Mouse (Mus musculus) MEL (cell line): ENCODE data around the gene Comp. TPM values are rescaled to one million over a fixed set of nuclear protein-coding genes. Genes with fewer than 3 reads are reported as not detected.

ENCODE experiments used
- DNase-seq: peaks from one replicate; pipeline ENCODE4 v3.0.0; 2011; ENCODE audit warnings: low read depth, low spot score
- H3K27ac ChIP-seq: 2 replicates; pipeline ENCODE4 v1.5.1; 2012; ENCODE audit warnings: low read depth, mild to moderate bottlenecking, control low read depth, low read length, moderate library complexity; ENCODE audit not compliant: control insufficient read depth
- H3K27me3 ChIP-seq, 2 experiments: fragments of 150-350 bp in 1 of 2; sonication (generic) in 1 of 2; 2 replicates each; pipeline ENCODE4 v1.6.1; 2012; ENCODE audit warnings: low read length in 2 of 2, mild to moderate bottlenecking in 2 of 2, improper control_type of control experiment in 1 of 2, moderate library complexity in 1 of 2; ENCODE audit not compliant: insufficient read depth in 2 of 2, control insufficient read depth in 1 of 2
- H3K36me3 ChIP-seq, 2 experiments: 2 replicates each; pipeline ENCODE4 v1.6.1; 2012 to 2014; ENCODE audit warnings: low read length in 2 of 2, improper control_type of control experiment in 1 of 2, inconsistent platforms in 1 of 2, mild to moderate bottlenecking in 1 of 2; ENCODE audit not compliant: insufficient read depth in 2 of 2, control insufficient read depth in 1 of 2
- H3K4me1 ChIP-seq, 2 experiments: fragments of 150-350 bp in 1 of 2; sonication (generic) in 1 of 2; 2 replicates each; pipeline ENCODE4 v1.6.1; 2012; ENCODE audit warnings: low read length in 2 of 2, improper control_type of control experiment in 1 of 2, mild to moderate bottlenecking in 1 of 2; ENCODE audit not compliant: insufficient read depth in 2 of 2, control insufficient read depth in 1 of 2
- H3K4me3 ChIP-seq, 2 experiments: fragments of 150-350 bp in 1 of 2; sonication (generic) in 1 of 2; 2 replicates each; pipeline ENCODE4 v1.5.1; 2012; ENCODE audit warnings: low read depth in 2 of 2, low read length in 2 of 2, mild to moderate bottlenecking in 2 of 2, moderate library complexity in 2 of 2, control low read depth in 1 of 2, improper control_type of control experiment in 1 of 2; ENCODE audit not compliant: control insufficient read depth in 1 of 2, insufficient read depth in 1 of 2
- H3K79me2 ChIP-seq: 2 replicates; pipeline ENCODE4 v1.6.1; 2012; ENCODE audit warnings: mild to moderate bottlenecking, low read length, moderate library complexity; ENCODE audit not compliant: control insufficient read depth, poor library complexity, insufficient read depth
- H3K9ac ChIP-seq: 2 replicates; pipeline ENCODE4 v1.6.1; 2012; ENCODE audit warnings: low read depth, mild to moderate bottlenecking, control low read depth, low read length, moderate library complexity; ENCODE audit not compliant: control insufficient read depth, poor library complexity, severe bottlenecking
- H3K9me3 ChIP-seq: fragments of 150-350 bp; sonication (generic); replicated peaks from 2 replicates; pipeline ENCODE4 v1.6.1; 2012; ENCODE audit warnings: mild to moderate bottlenecking, low read length, improper control_type of control experiment, moderate library complexity; ENCODE audit not compliant: insufficient read depth
- CHD1 ChIP-seq: IDR thresholded peaks from 2 replicates; pipeline ENCODE4 v1.6.1; 2012; ENCODE audit warnings: low read depth, mild to moderate bottlenecking, inconsistent platforms, low read length, improper control_type of control experiment
- CTCF ChIP-seq, 3 experiments: IDR thresholded peaks in 2 of 3; conservative IDR thresholded peaks in 1 of 3; 2 replicates each; pipeline ENCODE4 v1.5.1; 2011 to 2012; ENCODE audit warnings: low read length in 3 of 3, low read depth in 2 of 3, mild to moderate bottlenecking in 2 of 3, improper control_type of control experiment in 1 of 3, inconsistent platforms in 1 of 3, mixed read lengths in 1 of 3, moderate library complexity in 1 of 3; ENCODE audit not compliant: control insufficient read depth in 1 of 3, insufficient read depth in 1 of 3, poor library complexity in 1 of 3, severe bottlenecking in 1 of 3
- ELF1 ChIP-seq: IDR thresholded peaks from 2 replicates; pipeline ENCODE4 v1.6.1; 2014; ENCODE audit warnings: low read depth, mild to moderate bottlenecking, inconsistent platforms, low read length, improper control_type of control experiment, moderate library complexity
- ETS1 ChIP-seq: IDR thresholded peaks from 2 replicates; pipeline ENCODE4 v1.6.1; 2012; ENCODE audit warnings: low read depth, mild to moderate bottlenecking, inconsistent platforms, low read length, improper control_type of control experiment, moderate library complexity
- GABPA ChIP-seq: IDR thresholded peaks from 2 replicates; pipeline ENCODE4 v1.6.1; 2012; ENCODE audit warnings: low read depth, mild to moderate bottlenecking, inconsistent platforms, low read length, improper control_type of control experiment, moderate library complexity
- GATA1 ChIP-seq: IDR thresholded peaks from 2 replicates; pipeline ENCODE4 v1.6.1; 2011; ENCODE audit warnings: low read depth, low read length, improper control_type of control experiment
- HCFC1 ChIP-seq: IDR thresholded peaks from 2 replicates; pipeline ENCODE4 v1.6.1; 2012; ENCODE audit warnings: low read depth, mild to moderate bottlenecking, inconsistent platforms, low read length, improper control_type of control experiment, moderate library complexity
- MAFK ChIP-seq: IDR thresholded peaks from 2 replicates; pipeline ENCODE4 v1.6.1; 2011; ENCODE audit warnings: low read depth, mild to moderate bottlenecking, low read length, improper control_type of control experiment, borderline replicate concordance
- RAD21 ChIP-seq: IDR thresholded peaks from 2 replicates; pipeline ENCODE4 v1.6.1; 2011; ENCODE audit warnings: mild to moderate bottlenecking, low read depth, low read length, improper control_type of control experiment
- SMC3 ChIP-seq: IDR thresholded peaks from 2 replicates; pipeline ENCODE4 v1.6.1; 2011; ENCODE audit warnings: low read depth, low read length, improper control_type of control experiment
- UBTF ChIP-seq: IDR thresholded peaks from 2 replicates; pipeline ENCODE4 v1.6.1; 2012; ENCODE audit warnings: low read depth, mild to moderate bottlenecking, inconsistent platforms, low read length, improper control_type of control experiment, moderate library complexity, borderline replicate concordance; ENCODE audit not compliant: insufficient read depth
- USF1 ChIP-seq: IDR thresholded peaks from 2 replicates; pipeline ENCODE4 v1.6.1; 2014; ENCODE audit warnings: low read depth, mild to moderate bottlenecking, inconsistent platforms, low read length, improper control_type of control experiment, moderate library complexity
- USF2 ChIP-seq, 2 experiments: IDR thresholded peaks; 2 replicates each; pipeline ENCODE4 v1.6.1; 2011 to 2012; ENCODE audit warnings: improper control_type of control experiment in 2 of 2, low read length in 2 of 2, borderline replicate concordance in 1 of 2, inconsistent platforms in 1 of 2, low read depth in 1 of 2, mild to moderate bottlenecking in 1 of 2; ENCODE audit not compliant: insufficient read depth in 1 of 2
- ZC3H11A ChIP-seq: IDR thresholded peaks from 2 replicates; pipeline ENCODE4 v1.6.1; 2012; ENCODE audit warnings: low read depth, mild to moderate bottlenecking, inconsistent platforms, low read length, improper control_type of control experiment
- ZKSCAN1 ChIP-seq: IDR thresholded peaks from 2 replicates; pipeline ENCODE4 v1.6.1; 2012; ENCODE audit warnings: low read depth, mild to moderate bottlenecking, inconsistent platforms, low read length, improper control_type of control experiment, moderate library complexity
- ZNF384 ChIP-seq: IDR thresholded peaks from 2 replicates; pipeline ENCODE4 v1.6.1; 2012; ENCODE audit warnings: low read depth, mild to moderate bottlenecking, inconsistent platforms, low read length, improper control_type of control experiment
- polyA plus RNA-seq, 2 experiments: library from polyadenylated mRNA; stranded (reverse) in 1 of 2; unstranded in 1 of 2; fragments of >175 nt in 1 of 2; fragments of >200 nt in 1 of 2; gene quantifications; 2 replicates each; pipeline versions ENCODE4 v1.2.1 to v1.2.4; 2012; ENCODE audit warnings: low replicate concordance in 2 of 2, low read depth in 1 of 2; ENCODE audit not compliant: insufficient read length in 2 of 2, insufficient read depth in 1 of 2, missing spikeins in 1 of 2
- total RNA-seq: library from RNA; depleted of rRNA; stranded (reverse); fragments of 300-350 nt; gene quantifications from 2 replicates; pipeline ENCODE4 v1.2.3, GENCODE M21; 2012

Comp gene
- total and polyA plus RNA-seq, 3 experiments = 0.54 TPM; not detected in 2

DNA sequence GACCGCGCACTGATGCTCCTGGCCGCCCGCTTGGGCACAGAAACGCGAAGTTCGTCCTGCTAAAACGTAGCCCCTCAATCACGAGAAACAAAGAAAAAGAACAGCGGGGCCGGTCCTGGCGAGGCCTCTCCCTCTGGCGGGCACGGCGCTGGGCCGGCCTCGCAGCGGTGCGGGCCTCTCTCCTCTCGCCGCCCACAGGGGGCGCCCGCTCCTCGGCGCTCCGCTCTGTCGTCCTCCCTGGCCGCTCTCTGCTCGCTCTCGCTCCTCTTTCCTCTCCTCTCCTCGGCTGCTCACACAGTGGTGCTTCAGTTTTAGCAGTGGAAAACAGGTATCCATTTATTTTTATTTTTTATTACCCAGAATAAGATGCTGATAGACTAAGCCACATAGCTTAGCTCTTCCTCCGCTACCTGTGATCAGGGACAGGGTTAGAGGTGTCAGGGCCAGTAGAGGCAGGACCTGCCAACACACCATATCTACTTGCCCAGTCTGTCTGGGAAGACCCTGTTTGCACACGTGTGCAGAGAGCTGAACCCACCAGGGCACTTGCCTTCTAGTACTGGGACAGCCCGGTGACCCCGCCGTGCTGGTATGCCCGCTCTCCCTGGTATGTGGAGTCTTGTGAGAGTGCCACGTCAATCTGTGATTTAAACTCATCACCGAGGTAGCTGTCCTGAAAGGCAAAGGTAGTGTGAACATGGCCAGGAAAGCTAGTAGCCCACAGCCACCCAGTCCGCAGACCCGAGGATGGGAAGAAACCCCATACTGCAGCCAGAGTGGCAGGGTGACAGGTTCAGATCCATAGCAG is 41.1 kb upstream of the Comp start:
- TF ChIP-seq MAFK (no peak), CTCF (IDR thresholded peaks at IDR 0.05 in 2 of 3, conservative IDR thresholded peaks at IDR 0.05 in 1 of 3; ENCODE audit: control insufficient read depth in 1 of 3, insufficient read depth in 1 of 3, low read depth in 2 of 3, low read length in 3 of 3, poor library complexity in 1 of 3, severe bottlenecking in 1 of 3) (peak in 2 of 3 experiments; percentile 3 to 35; a peak in 3 of 6 replicates)
- no peaks in the 10 kb centered on the region for H3K27me3 ChIP-seq
- no peaks in the 10 kb centered on the region for H3K9me3 ChIP-seq
- H3K4me3 ChIP-seq = no peak overlapping the region
- H3K79me2 ChIP-seq = no peaks in the 10 kb centered on the region
- no peak overlapping the region for H3K9ac ChIP-seq
- DNase-seq = no peak
- H3K27ac ChIP-seq = no peak overlapping the region
- H3K36me3 ChIP-seq = peaks cover 10 to 17% of the 10 kb centered on the region in 2 experiments
- H3K4me1 ChIP-seq = peaks cover 13% of the 10 kb centered on the region in 2 experiments

DNA sequence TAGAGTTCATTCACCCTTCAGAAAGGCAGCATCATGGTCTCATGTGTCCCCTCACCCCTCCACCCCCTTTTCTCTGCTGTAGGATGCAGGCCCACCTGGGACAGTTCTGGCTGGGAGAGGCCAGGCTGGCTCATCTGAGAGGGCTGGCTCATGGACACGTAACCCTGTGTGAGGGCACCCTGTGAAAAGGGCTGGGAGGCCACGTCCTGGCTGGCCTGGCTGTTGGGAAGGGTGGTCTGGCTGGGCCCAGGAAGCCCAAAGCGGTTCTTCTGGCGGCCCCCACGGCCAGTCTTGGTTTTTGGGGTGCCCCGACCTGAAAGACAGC is 40.5 kb upstream of the Comp start:
- no peak overlapping the region for H3K9ac ChIP-seq
- H3K27me3 ChIP-seq = no peaks in the 10 kb centered on the region
- TF ChIP-seq ETS1 (no peak), CTCF (IDR thresholded peaks at IDR 0.05 in 2 of 3, conservative IDR thresholded peaks at IDR 0.05 in 1 of 3; ENCODE audit: control insufficient read depth in 1 of 3, insufficient read depth in 1 of 3, low read depth in 2 of 3, low read length in 3 of 3, poor library complexity in 1 of 3, severe bottlenecking in 1 of 3) (no peak), SMC3 (no peak), CHD1 (no peak), RAD21 (no peak), ZKSCAN1 (no peak), UBTF (no peak), ZNF384 (no peak), USF2 (IDR thresholded peaks at IDR 0.05; ENCODE audit: borderline replicate concordance in 1 of 2, insufficient read depth in 1 of 2, low read depth in 1 of 2, low read length in 2 of 2) (no peak), ELF1 (no peak), GABPA (no peak), HCFC1 (no peak), GATA1 (no peak), USF1 (no peak), ZC3H11A (no peak)
- peaks cover 13% of the 10 kb centered on the region in 2 experiments for H3K4me1 ChIP-seq
- no peaks in the 10 kb centered on the region for H3K9me3 ChIP-seq
- peaks cover 10 to 17% of the 10 kb centered on the region in 2 experiments for H3K36me3 ChIP-seq
- no peak overlapping the region for H3K4me3 ChIP-seq
- no peak for DNase-seq
- H3K27ac ChIP-seq = no peak overlapping the region
- H3K79me2 ChIP-seq = no peaks in the 10 kb centered on the region
